Mouse (Mus musculus) spleen, postnatal 10 days (tissue): ENCODE data around the gene Lpcat2.

ENCODE experiments used
- DNase-seq, 2 experiments: peaks; one replicate each; pipeline ENCODE4 v3.0.0; 2021 to 2022; ENCODE audit warnings: low spot score in 2 of 2

Gene Lpcat2

DNA sequence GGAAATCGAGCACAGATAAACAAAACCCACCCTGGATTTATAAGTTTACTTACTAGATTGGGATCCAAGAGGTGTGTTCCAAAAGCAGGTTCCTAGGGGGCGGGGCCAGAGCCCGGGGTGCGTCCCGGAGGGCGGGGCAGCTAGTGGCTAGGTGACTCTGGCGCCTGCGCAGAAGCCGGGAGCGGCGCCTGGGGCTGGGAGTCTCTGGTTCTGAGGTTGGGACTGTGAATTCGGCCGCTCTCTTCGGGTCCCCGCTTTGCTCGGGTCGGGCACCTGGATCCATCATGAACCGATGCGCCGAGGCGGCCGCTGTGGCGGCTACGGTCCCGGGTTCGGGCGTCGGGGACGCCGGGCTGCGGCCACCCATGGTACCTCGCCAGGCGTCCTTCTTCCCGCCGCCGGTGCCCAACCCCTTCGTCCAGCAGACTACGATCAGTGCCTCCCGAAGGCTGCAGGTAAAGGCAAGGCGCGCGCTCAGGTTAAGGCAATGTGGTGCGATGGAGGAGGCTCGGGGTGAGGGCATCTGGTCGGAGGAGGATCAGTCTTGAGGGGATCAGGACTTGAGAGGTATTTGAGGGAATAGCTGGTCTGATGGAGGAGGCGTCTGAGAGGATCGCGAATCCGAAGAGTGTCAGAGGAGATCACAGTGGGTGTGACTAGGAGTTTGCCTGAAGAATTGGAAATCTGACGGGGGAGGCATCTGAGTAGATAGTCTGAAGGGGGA, at the start of gene Lpcat2:
Gene Lpcat2 (plus strand): TSS at position 169 of the 724 bp plus-strand sequence.
- peak; percentile 24 to 67 for DNase-seq

GRCm38 (mm10) chr8:92812773-92813172, 42.4 kb upstream of the Lpcat2 start:
- DNase-seq: no peak

- no peak for DNase-seq
Measured at GRCm38 (mm10) chr8:92815661-92816060, 39.5 kb upstream of the Lpcat2 start.

DNA sequence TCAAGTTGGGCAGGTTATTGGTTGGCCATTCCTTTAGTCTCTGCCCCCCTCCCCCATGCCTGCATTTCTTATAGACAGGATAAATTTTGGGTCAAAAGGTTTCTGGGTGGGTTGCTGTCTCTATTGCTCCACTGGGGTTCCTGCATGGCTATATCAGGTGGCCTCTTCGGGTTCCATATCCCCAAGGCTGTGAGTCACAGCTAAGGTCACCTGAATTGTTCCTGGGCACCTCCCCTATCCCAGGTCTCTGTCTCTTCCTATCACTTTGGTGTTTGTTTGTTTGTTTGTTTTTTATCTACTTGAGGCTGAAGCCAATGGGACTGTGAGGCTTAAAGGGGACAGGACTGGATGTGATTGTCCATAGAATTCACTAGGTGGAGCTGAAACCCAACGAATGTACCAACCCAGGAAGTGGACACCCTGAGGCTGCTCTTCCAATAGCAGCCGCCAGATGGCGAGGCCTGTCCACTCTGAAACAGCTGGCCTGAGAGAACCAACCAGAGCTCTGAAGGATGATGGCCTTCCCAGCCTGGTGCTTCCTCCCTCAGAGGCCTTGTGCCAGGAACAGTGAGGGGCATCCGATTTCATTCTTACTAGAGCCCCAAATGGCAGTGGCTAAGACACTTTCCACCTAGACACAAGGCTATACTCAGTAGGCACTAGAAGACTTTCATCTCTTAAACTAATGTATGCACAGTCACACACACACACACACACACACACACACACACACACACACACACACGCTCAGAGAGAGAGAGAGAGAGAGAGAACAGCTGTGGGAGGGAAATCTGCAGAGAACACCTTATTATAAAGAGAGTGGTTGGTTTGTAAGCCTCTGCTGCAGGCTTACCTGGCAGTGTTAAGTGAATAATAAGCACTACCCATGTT, 37.0 kb upstream of the Lpcat2 start:
- DNase-seq: peak; percentile 33 to 73

DNA sequence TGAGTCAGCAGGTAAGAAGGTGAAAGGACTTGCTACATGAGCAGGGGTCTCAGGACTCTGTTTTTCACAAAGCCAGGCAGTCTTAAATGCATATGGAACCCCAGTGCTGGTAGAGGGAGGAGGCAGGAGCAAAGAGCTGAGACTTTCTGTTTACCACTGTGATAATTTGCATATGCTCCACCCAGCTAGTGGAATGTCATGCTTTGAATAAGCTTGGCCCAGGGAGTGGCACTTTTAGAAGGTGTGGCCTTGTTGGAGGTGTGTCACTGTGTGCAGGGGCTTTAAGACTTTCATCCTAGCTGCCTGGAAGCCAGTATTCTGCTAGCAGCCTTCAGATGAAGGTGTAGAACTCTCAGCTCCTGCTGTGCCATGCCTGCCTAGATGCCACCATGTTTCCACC, 34.0 kb upstream of the Lpcat2 start:
- DNase-seq: no peak

GRCm38 (mm10) chr8:92822386-92822785, 32.8 kb upstream of the Lpcat2 start:
- peak in 1 of 2 experiments; percentile 28 for DNase-seq

- DNase-seq: no peak
Measured at GRCm38 (mm10) chr8:92825991-92826390, 29.1 kb upstream of the Lpcat2 start.

DNA sequence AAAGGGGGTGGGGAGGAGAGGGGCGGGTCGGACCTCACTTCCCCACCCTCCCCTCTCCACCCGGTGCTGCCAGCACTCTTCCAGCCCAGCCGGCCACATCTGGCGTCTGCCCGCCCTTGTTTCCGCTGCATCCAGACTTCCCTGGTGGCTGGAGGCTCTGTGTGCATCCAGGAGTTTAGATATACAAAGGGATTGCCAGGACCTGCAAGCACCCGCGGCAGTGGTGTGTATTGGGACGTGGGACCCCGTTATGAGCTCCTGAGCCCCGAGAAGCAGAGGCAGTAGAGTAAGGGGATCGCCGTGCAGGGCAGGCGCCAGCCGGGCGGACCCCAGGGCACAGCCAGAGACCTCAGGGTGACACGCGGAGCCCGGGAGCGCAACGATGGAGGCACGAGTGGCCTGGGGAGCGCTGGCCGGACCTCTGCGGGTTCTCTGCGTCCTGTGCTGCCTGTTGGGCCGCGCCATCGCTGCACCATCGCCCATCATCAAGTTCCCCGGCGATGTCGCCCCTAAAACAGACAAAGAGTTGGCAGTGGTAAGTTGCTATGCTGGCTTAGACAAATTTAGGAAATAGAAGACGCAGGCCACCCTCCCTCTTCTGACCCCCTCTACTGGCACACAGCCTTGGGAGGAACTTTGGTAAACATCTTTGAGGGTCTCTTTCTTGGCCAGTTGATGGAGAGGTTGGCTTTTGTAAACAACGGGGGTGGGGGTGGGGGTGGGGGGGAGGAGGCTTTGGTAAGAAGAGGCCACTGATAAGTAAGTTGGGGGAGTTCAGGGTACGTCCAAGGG, 27.7 kb upstream of the Lpcat2 start, which contains the start of gene Mmp2:
Gene Mmp2 (plus strand): TSS at position 49 of the 792 bp plus-strand sequence.
- DNase-seq: no peak

- no peak for DNase-seq
Measured at GRCm38 (mm10) chr8:92828251-92828743, 26.8 kb upstream of the Lpcat2 start.

DNA sequence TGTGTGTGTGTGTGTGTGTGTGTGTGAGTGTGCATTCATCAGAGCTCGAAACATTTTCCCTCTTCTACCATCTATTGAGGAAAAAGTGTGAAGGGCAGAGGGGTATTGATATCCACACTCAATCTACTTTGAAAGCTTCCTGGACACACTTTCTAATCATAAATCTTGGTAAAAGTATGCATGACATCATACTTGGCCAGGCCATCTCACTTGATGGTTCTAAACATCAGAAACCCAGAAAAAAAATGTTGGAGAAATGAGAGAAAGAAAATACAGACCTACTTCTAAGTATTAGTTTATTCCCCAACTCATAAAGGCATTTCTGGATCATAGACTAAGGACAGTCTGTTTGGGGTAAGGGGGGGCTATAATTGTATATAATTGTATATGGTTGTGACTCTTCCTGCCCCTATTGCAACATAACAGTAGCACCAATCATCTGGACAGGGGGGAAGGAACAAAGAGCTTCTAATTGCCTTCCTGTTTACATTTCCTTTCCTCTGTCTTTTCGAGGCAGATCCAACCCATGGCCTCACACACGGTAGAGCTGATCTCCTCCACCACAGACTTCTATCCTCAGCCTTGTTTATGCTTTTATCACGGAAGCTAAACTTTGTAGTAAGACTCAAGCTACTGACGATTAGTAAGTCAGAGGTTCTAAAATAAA, 20.9 kb upstream of the Lpcat2 start:
- no peak for DNase-seq

GRCm38 (mm10) chr8:92834786-92835500, 20.2 kb upstream of the Lpcat2 start:
- DNase-seq: no peak

GRCm38 (mm10) chr8:92835901-92836300, 19.2 kb upstream of the Lpcat2 start:
- no peak for DNase-seq

DNA sequence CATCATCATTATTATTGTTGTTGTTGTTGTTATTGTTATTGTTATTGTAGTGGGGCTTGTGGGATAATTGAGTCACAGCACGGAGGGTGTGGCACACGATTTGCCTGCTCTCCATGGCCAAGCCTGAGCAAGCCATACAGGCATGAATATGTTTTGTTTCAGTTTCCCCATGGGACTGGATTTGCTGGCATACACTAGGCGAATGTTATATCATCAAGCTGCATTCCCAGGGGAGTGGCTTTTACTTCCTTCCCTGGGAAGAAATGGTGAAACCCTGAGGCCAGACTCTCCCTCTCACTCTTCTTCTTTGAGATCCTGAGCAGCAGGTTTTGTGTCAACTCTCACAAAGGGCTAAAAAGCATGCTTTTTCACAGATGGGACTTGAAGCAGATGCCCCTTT, 16.5 kb upstream of the Lpcat2 start:
- DNase-seq: no peak

DNA sequence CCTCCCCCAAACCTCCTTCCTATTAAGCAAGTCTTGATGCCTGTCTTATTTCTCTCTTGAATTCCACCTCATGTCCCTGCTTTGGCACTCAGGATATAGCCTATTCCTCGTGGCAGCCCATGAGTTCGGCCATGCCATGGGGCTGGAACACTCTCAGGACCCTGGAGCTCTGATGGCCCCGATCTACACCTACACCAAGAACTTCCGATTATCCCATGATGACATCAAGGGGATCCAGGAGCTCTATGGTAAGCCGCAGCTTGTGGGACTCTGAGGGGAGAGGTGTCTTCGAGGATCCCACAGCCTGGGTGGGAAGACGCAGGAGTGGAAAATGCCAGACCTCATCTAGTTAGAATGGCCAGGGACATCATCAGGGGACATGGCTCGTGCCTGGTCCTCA, 16.0 kb upstream of the Lpcat2 start:
- no peak for DNase-seq

DNA sequence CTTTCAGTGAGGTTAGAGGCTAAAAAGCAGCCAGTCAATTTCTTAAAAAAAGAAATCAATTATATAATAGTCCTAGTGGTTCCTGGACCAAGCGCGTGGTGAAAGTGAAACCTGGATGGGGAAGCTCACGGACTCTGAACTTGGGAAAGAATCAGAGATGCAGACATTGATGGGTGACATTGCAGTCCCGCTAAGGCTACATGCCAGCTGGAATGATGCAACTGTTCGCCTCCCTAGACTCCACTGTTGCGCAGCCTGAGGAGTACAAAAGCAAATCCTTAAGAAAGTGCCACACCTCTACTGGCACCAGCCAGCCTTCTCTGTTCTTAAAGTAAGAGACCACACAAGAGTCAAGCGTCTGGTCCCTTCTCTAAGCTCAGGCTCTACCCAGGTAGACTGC, 15.3 kb upstream of the Lpcat2 start:
- DNase-seq: no peak

GRCm38 (mm10) chr8:92846684-92847083, 8.5 kb upstream of the Lpcat2 start:
- no peak for DNase-seq

DNA sequence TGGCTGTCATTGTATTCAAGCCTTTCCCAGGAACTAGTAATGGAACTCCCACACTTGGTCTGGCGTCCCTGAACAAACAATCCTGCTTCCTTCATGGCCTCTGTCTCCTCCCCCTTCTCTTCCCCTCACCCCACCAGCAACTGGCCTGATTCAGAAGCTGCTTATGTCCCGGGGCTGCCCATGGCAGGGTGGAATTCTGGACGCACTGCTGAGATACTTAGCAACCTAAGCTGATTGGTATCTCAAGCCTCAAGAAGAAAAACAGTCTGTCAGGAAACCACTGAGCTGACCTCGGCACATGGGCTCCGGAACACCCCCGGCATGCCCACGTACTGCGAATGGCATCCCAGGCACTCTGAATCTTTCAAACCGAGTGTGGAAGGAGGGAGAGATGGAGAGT, 7.8 kb upstream of the Lpcat2 start:
- DNase-seq: no peak

GRCm38 (mm10) chr8:92849261-92849660, 5.9 kb upstream of the Lpcat2 start:
- no peak for DNase-seq

DNA sequence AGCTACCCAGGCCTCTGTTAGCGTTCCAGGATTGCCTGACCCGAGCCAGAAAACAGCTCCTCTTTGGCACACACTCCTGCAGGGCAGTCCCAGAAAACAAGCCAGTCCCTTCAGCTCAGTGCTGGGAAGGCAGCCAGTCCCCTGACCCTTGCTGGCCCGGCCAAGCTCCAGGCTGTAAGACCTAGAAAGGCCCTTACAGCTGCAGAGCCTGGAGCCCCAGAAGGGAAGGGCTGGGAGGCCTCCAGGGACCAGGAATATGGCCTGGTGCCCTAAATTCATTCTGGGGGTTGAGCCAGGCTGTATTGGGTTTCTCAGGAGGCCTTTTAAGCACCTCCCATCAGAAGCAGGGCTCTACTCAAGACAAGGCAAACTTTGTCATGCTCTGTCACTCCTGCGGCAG, 4.9 kb upstream of the Lpcat2 start:
- DNase-seq: peak in 1 of 2 experiments; percentile 34

- no peak for DNase-seq
Measured at GRCm38 (mm10) chr8:92851381-92851780, 3.8 kb upstream of the Lpcat2 start.
